9 mouse cellular contexts compared by ENCODE assay signal in the genomic region with DNA sequence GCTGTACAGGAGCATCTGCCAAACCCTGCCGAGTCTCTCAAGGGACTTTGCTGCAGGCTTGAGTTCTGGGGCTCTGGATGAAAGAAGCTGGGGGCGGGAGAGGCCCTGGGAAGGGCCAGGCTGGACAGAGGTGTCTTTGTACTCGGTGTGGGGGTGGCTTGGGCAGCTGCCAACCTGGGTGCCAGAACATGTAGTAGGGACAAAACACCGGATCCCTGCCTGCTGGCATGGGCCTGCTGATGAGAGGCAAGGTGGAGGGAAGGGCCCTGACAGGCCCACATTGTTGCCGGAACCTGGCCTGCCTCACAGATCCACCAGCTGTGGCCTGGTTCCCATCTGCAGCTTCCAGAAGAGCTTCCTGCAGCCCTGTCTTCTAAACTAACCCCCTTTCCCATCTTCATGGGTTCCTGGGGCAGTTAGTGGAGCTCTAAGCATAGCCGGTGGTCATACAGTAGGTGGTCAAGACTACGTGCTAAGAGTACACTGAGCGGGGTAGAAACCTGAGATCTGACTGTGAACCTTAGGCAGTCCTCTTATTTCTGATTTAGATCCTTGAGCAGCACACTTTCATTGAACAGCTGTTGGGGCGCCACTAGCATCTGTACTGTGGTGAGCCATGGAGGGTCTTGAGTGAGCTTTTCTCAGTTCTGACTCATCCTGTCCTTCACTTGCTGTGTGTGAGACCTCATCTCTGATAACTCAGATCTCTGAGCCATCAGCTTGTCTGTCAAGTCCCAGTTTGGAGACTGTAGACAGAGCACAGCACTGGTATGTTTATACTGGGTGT. TPM values are rescaled to one million over a fixed set of nuclear protein-coding genes. Genes with fewer than 3 reads are reported as not detected.
A peak's percentile ranks its signal among the peaks of the same experiment; 100 is the strongest.
DNase-seq lines count a peak whose midpoint lies in the region; ATAC-seq and TF ChIP-seq lines count a peak whose summit lies in the region.
"Had no signal": no experiment of that assay in that cellular context is flagged by ENCODE, and none has a peak within 500 bp of the region (broad histone marks: within the 10 kb centered on the region; RNA-seq: fewer than 3 reads in every experiment).

No protein-coding gene starts in this region.

- H3K4me1 ChIP-seq in midbrain, embryonic 13.5 days (replicated peaks), result peaks cover 43% of the 10 kb centered on the region
- H3K4me1 ChIP-seq in midbrain, embryonic 10.5 days, result peaks cover 36% of the 10 kb centered on the region
- H3K4me1 ChIP-seq in midbrain, postnatal 0 days (ENCODE audit: insufficient read depth, low read length), result peaks cover 8% of the 10 kb centered on the region; the same call in 1 of the 2 replicates

- H3K4me3 ChIP-seq in midbrain, embryonic 13.5 days (replicated peaks), result no peak overlapping the region
- no peak overlapping the region for H3K4me3 ChIP-seq in midbrain, embryonic 10.5 days
- no peak overlapping the region for H3K4me3 ChIP-seq in midbrain, postnatal 0 days (ENCODE audit: low read depth, low read length)

- ATAC-seq in midbrain, embryonic 13.5 days, result no peak
- ATAC-seq in midbrain, postnatal 0 days (ENCODE audit: low FRiP score), result no peak

- no peak for DNase-seq in midbrain, embryonic 10.5 days (ENCODE audit: low spot score)
- DNase-seq in cerebellum, postnatal 14 days, result peak; percentile 64 to 77
- peak; percentile 69 to 81 for DNase-seq in heart, adult 9 months (ENCODE audit: low spot score in 2 of 2)
- peak; percentile 85 to 89 for DNase-seq in kidney, postnatal 36 days
- DNase-seq in midbrain, postnatal 0 days (ENCODE audit: low spot score), result peak; percentile 89
- DNase-seq in spleen, postnatal 4 days (ENCODE audit: low spot score in 2 of 2), result no peak
- DNase-seq in natural killer cell, adult 2 months (ENCODE audit: low spot score in 2 of 2), result no peak

- peaks cover 10% of the 10 kb centered on the region; the same call in 1 of the 2 replicates for H3K27me3 ChIP-seq in midbrain, embryonic 13.5 days
- peaks cover 34% of the 10 kb centered on the region for H3K27me3 ChIP-seq in midbrain, embryonic 10.5 days (ENCODE audit: low read depth, poor library complexity, severe bottlenecking)
- no peaks in the 10 kb centered on the region for H3K27me3 ChIP-seq in midbrain, postnatal 0 days (ENCODE audit: insufficient read depth, low read length)

- peak overlapping the region; percentile 82 for H3K4me2 ChIP-seq in midbrain, embryonic 13.5 days (replicated peaks)
- H3K4me2 ChIP-seq in midbrain, postnatal 0 days (ENCODE audit: low read depth, low read length, poor library complexity, severe bottlenecking), result peak overlapping the region; percentile 29; the same call in 1 of the 2 replicates

- H3K27ac ChIP-seq in midbrain, embryonic 13.5 days, result peak overlapping the region; percentile 60
- no peak overlapping the region for H3K27ac ChIP-seq in midbrain, embryonic 10.5 days (replicated peaks)
- peak overlapping the region; percentile 38; the same call in 1 of the 2 replicates for H3K27ac ChIP-seq in midbrain, postnatal 0 days (ENCODE audit: low read depth, low read length)

- no peaks in the 10 kb centered on the region for H3K9me3 ChIP-seq in midbrain, embryonic 13.5 days
- H3K9me3 ChIP-seq in midbrain, embryonic 10.5 days (replicated peaks), result no peaks in the 10 kb centered on the region
- H3K9me3 ChIP-seq in midbrain, postnatal 0 days (ENCODE audit: low read length), result no peaks in the 10 kb centered on the region

- H3K36me3 ChIP-seq in midbrain, embryonic 13.5 days, result no peaks in the 10 kb centered on the region
- H3K36me3 ChIP-seq in midbrain, embryonic 10.5 days, result no peaks in the 10 kb centered on the region
- H3K36me3 ChIP-seq in midbrain, postnatal 0 days (ENCODE audit: insufficient read depth, low read length), result no peaks in the 10 kb centered on the region

- 76% methylated on average over 9 of the region's 9 CpGs for WGBS in midbrain, embryonic 13.5 days
- WGBS in midbrain, embryonic 10.5 days, result 88% methylated on average over 9 of the region's 9 CpGs
- 59% methylated on average over 9 of the region's 9 CpGs for WGBS in midbrain, postnatal 0 days

- no peak for TF ChIP-seq CTCF in midbrain, postnatal 0 days (IDR thresholded peaks at IDR 0.05)

- H3K9ac ChIP-seq in midbrain, embryonic 13.5 days (replicated peaks), result peak overlapping the region; percentile 25
- H3K9ac ChIP-seq in midbrain, postnatal 0 days (replicated peaks; ENCODE audit: low read length, poor library complexity, severe bottlenecking), result no peak overlapping the region

RNA-seq across cellular contexts. Expression of a gene that starts 4.4 kb away (rescaled TPM):
- polyA plus RNA-seq in midbrain, embryonic 13.5 days (2015; fragmentation: Nextera tagmentation; extraction: Ambion mirVana), result 53.7 and 58.7 TPM in 2 replicates
- polyA plus RNA-seq in midbrain, embryonic 10.5 days (2016; fragmentation: Nextera tagmentation; extraction: Ambion mirVana), result 21.5 and 27.0 TPM in 2 replicates
- total RNA-seq in midbrain, postnatal 0 days (2014; rRNA removed), result 150 and 160 TPM in 2 replicates
- 99.7 and 110 TPM in 2 replicates for polyA plus RNA-seq in midbrain, postnatal 0 days (2015; fragmentation: Nextera tagmentation; extraction: Ambion mirVana)

RNA-seq across cellular contexts. Expression of a gene that starts 6.6 kb away (rescaled TPM):
- not detected in 2 replicates for polyA plus RNA-seq in midbrain, embryonic 13.5 days (2015; fragmentation: Nextera tagmentation; extraction: Ambion mirVana)
- polyA plus RNA-seq in midbrain, embryonic 10.5 days (2016; fragmentation: Nextera tagmentation; extraction: Ambion mirVana), result not detected in 2 replicates
- total RNA-seq in midbrain, postnatal 0 days (2014; rRNA removed), result 0.55 TPM in 1 of 2 replicates, not detected in the other
- 0.05 and 0.12 TPM in 2 replicates for polyA plus RNA-seq in midbrain, postnatal 0 days (2015; fragmentation: Nextera tagmentation; extraction: Ambion mirVana)
- total RNA-seq: liver, adult 2 months had no signal
- polyA plus RNA-seq: liver, adult 2 months had no signal

RNA-seq across cellular contexts. Expression of a gene that starts 14.4 kb away (rescaled TPM):
- not detected in 2 replicates for polyA plus RNA-seq in midbrain, embryonic 13.5 days (2015; fragmentation: Nextera tagmentation; extraction: Ambion mirVana)
- polyA plus RNA-seq in midbrain, embryonic 10.5 days (2016; fragmentation: Nextera tagmentation; extraction: Ambion mirVana), result 0.14 TPM in 2 replicates
- total RNA-seq in midbrain, postnatal 0 days (2014; rRNA removed), result 0.11 and 0.14 TPM in 2 replicates
- polyA plus RNA-seq in midbrain, postnatal 0 days (2015; fragmentation: Nextera tagmentation; extraction: Ambion mirVana), result 0.20 TPM in 1 of 2 replicates, not detected in the other

RNA-seq across cellular contexts. Expression of a gene that starts 18.9 kb away (rescaled TPM):
- polyA plus RNA-seq in midbrain, embryonic 13.5 days (2015; fragmentation: Nextera tagmentation; extraction: Ambion mirVana), result 201 and 208 TPM in 2 replicates
- 248 and 261 TPM in 2 replicates for polyA plus RNA-seq in midbrain, embryonic 10.5 days (2016; fragmentation: Nextera tagmentation; extraction: Ambion mirVana)
- 333 and 399 TPM in 2 replicates for total RNA-seq in midbrain, postnatal 0 days (2014; rRNA removed)
- polyA plus RNA-seq in midbrain, postnatal 0 days (2015; fragmentation: Nextera tagmentation; extraction: Ambion mirVana), result 293 and 300 TPM in 2 replicates

RNA-seq across cellular contexts. Expression of a gene that starts 24.4 kb away (rescaled TPM):
- 4.4 and 7.5 TPM in 2 replicates for polyA plus RNA-seq in midbrain, embryonic 13.5 days (2015; fragmentation: Nextera tagmentation; extraction: Ambion mirVana)
- 4.5 and 5.4 TPM in 2 replicates for polyA plus RNA-seq in midbrain, embryonic 10.5 days (2016; fragmentation: Nextera tagmentation; extraction: Ambion mirVana)
- total RNA-seq in midbrain, postnatal 0 days (2014; rRNA removed), result 5.3 and 5.9 TPM in 2 replicates
- polyA plus RNA-seq in midbrain, postnatal 0 days (2015; fragmentation: Nextera tagmentation; extraction: Ambion mirVana), result 4.5 and 4.7 TPM in 2 replicates

Comparison
In these comparisons a context has a peak if more than half of its experiments do, and no peak if none do; other contexts are left out.
1. DNase-seq: peak in cerebellum, postnatal 14 days (2 of 2), heart, adult 9 months (2 of 2), kidney, postnatal 36 days (2 of 2) and midbrain, postnatal 0 days (single experiment); none in midbrain, embryonic 10.5 days (single experiment), spleen, postnatal 4 days (0 of 2) and natural killer cell, adult 2 months (0 of 2).